Mouse (Mus musculus) liver, adult 2 months (tissue): ENCODE measurements around the gene Olfr171.

Experiments
- CTCF ChIP-seq: fragments of 200-500 bp; IDR thresholded peaks from 2 replicates; pipeline ENCODE4 v1.5.1; 2011; ENCODE audit warnings: low read depth, low read length, control low read depth
- POLR2A ChIP-seq: fragments of 200-500 bp; IDR thresholded peaks from 2 replicates; pipeline ENCODE4 v1.6.1; 2011; ENCODE audit warnings: low read length, control low read depth; ENCODE audit not compliant: insufficient read depth; ENCODE audit errors: extremely low read depth

DNA sequence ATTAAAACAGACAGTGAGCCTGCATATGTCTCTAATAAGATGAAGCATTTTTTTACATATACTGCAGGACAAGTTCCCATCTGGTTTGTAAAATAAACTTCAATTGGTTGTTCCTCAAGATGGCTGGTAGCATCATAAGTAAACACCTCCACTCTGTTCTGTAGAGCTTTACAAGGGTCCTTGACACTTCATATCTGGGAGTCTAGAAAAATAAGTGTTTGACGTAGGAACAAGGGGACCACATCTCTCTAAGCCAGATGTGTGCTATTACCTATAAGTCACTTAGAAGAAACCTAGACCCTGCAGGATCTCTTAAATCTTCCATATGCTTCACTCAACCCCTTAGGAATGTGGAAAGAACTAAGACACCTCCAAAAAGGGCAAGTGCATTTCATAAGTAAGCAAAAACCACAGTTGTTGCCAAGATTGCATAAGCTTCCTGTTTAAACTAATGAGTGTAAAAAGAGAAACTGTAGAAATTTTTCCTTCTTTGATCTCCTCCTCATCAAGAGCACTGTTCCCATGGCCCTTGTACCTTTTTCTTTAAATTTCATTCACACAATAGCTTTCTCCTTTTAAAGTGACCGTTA is 41.1 kb upstream of the Olfr171 start:
- no peak for TF ChIP-seq CTCF
- no peak for TF ChIP-seq POLR2A
